Mouse (Mus musculus): ENCODE results near the gene Tjap1. TPM values are rescaled to one million over a fixed set of nuclear protein-coding genes. Genes with fewer than 3 reads are reported as not detected.
A peak's percentile ranks its signal among the peaks of the same experiment; 100 is the strongest.

Tjap1 gene
- total RNA-seq (2022): 10 to 100 TPM; 37.5 to 43.9 (median 42.3) TPM

DNA sequence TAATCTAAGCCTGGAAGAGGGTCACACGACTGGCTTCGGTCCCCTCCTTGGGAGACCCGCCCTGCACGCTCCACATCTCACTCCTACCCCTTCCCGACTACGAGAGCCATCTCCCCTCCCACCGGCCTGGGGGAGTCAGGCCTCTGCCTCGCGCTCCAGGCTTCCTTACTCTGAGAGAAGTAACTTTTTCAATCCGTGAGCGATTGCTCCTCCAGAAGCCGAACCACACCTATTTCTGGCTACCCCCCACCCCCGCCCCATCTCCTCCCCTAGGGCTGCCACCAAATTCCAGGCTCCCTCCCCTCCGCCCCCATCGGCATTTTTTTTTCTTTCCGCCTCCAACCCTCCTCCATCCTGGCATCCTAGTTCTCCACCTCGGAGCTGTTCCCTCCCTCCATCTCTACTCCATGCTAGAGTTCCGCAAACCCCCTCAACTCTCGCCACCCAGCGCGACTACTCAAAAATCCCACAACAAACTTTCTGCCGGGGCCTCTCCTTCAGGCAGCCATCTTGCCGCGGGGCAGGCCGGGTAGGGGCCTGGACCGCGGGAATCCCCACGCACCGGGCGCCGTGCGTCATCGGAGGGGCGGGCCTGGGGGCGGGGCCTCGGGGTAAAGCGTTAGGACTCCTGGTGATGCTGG, at the start of gene Tjap1:
Gene Tjap1, minus strand, starts transcription at position 544 of the 641 bp plus-strand sequence.
- DNase-seq (ENCODE audit: low spot score in 2 of 2): peak; percentile 62 to 73

DNA sequence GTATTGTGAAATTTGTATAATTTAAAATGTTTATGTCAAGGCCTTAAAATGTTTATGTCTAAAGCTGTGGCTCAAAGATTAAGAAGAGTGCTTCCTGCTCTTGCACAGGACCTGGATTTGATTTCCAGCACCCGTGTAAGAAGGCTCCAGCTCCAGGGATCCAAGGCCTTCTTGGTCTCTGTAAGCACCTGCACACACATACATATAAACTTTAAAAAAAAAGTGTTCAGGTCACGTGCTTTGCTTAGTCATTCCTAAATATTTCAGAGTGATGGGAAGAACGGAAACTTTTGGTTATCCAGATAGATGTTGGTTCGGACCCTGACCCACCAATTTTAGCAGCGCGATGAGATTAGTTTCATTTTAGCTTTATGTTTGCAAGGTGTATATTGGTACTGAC, 45.9 kb upstream of the Tjap1 start:
- no peak for DNase-seq (ENCODE audit: low spot score in 2 of 2)

DNA sequence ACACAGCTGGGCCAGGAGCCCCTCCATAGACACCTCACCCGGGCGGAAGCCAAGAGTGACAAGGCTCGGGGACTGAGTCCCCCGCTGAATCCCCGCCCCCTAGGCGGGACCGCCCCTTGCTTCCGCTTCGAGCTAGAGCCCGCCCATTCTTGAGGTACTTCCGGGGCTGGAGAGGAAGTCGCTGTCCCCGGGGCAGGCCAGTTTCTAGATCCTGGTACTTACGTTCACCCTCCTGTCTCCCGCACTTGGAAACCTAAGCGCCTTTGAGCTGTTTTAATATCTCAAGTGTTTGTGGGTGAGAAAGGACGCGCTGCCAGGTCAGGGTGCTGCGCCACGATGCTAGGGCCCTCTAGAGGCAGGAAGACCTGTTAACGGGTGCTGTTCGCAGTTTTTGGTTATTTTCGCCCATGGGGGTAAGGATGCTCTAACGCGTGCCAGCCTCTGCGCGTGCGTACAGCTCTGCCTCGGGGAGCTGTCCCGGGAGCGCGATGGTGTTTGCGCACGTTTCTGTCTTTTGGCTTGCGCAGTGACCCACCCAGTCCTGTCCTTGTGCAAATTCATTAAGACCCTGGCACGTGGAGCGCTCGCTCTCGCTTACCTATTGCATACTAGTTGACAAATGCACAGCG, 45.2 kb upstream of the Tjap1 start, which contains the start of gene Abcc10:
Gene Abcc10, minus strand, starts transcription at position 447 of the 629 bp plus-strand sequence.
- DNase-seq (ENCODE audit: low spot score in 2 of 2): peak; percentile 89 to 92

DNA sequence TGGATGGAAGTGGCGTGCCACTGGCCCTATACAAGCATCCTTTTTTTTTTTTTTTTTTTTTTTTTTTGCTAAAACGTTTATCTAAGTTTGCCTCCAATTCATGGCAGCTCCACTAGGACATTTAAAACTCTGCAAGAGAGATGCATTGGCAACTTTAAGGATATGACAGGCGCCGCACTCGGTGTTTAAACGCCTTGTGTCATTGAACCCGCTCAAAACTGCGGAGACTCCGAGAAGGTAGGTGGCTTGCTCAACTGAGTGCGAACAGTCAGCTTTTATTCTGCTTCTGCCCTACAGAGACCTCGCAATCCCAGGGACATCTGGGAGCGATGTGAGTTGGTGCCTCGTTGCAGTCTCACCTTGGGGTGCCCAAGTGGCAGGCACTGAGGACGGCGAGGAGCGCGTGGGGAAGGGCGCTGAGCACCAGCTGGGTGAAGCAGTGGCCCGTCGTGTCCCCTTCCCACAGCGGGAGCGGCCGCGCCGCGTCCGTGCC, 44.6 kb upstream of the Tjap1 start:
- no peak for DNase-seq (ENCODE audit: low spot score in 2 of 2)

DNA sequence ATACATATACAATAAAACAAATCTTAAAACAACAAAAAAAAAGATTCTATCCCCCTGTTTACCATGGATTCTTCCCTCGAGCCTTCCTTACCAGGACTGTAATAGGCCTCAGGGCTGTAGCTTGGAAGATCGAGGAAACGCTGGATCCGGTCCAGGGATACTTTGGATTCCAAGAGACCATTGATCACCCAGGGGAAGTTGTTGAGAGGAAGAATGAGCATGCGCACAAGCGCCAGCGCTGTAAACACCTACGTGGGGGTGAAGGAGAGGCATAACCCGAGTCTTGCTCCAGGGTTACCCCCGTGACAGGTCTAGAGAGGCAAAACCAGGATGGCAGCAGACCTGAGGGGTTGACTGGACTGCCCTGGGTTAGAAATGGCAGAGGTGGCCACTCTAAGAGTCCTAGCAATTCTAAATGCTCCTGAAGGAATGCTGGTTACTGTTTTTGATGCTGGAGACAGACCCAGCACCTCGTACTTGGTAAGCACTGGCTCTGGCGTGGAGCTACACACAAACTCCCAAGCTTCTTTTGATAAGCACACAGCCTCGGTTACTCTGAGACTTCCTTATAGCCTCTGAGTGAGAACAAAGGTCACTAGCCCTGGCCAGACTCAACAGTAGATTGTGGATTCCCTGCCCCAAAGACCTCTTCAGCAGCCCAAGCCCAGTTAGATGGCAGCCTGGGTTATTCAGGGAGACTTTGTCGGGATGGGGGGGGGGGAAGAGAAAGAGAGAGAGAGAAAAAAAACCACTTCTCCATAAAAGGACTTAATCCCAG, 39.4 kb upstream of the Tjap1 start:
- no peak for DNase-seq (ENCODE audit: low spot score in 2 of 2)

DNA sequence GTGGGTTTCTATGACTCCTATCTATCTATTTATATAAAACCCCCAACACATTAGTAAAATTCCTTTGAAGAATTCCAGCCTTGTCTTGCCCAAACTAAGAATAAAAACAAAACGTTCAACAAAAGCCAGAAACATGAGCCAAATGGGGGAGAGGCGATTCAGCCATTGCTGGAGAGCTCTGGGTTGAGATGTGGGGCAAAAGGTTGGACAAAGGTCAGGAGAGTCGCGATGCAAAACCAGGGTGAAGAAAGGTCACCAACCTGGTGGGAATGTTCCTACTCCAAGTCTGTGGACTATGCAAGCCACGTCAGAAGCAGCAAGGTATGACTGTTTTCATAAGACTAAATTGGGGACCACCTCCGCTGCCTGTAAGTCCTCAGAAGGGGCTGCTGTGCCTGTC, 37.7 kb upstream of the Tjap1 start:
- no peak for DNase-seq (ENCODE audit: low spot score in 2 of 2)

DNA sequence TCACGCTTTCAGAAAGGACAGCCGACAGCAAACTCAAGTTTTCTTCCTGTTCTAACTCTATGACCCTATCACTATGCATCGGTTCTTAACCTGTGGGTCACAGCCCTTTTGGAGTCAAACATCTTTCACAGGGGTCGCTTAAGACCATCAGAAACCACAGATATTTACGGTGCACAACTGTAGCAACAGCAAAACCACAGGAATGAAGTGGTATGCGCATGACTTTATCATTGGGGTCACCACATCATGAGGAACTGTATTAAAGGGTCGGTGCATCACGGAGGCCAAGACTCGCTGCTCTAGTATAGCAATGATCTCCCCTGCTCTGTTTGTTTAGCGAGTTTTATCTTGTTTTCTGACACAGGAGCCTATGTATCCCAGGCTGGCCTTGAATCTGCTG, 33.0 kb upstream of the Tjap1 start:
- no peak for DNase-seq (ENCODE audit: low spot score in 2 of 2)

DNA sequence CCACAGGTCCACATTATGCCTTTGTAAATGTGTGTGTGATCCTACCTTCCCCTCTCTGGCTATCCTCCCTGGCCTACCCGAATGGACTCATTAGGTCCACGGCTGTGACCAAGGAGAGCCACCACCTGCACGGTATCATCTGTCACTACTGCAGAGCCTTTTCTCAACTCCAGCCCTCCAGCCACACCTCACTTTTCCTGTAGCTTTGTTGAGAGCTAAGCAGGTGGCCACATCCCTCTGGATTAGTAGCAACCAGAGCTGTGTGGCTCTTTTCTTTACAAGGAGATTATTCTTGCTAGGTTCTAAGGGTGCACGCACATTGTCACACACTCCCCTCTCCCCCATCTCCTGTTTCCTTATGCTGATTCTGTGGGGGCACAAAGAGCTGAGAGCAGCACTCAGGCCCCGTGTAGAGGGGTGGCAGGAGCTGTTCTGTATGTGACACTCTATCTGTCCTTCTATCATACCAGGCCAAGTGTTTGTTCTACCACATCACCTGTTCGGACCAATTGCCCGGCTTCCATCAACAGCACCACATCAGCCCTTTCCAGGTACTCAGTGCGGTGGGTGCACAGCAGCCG, 30.4 kb upstream of the Tjap1 start:
- DNase-seq (ENCODE audit: low spot score in 2 of 2): no peak

DNA sequence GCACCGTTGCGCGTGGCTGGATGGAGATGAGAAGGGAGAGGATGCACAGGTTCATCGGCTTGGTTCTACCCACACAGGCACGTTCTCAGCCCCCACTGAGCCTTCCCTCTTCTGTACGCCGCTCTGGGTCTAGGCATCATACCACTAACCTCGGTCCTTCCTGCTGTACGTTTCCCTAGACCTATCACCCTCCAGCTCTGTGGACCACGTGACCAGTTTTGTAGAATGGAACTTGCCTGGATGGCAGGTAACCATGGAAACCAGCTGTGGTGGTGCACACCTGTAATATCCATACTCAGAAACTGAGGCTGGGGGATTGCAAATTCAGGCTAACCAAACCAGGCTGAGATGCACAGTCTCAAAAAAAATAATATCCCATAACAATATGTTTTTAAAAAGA, 27.7 kb upstream of the Tjap1 start:
- no peak for DNase-seq (ENCODE audit: low spot score in 2 of 2)

DNA sequence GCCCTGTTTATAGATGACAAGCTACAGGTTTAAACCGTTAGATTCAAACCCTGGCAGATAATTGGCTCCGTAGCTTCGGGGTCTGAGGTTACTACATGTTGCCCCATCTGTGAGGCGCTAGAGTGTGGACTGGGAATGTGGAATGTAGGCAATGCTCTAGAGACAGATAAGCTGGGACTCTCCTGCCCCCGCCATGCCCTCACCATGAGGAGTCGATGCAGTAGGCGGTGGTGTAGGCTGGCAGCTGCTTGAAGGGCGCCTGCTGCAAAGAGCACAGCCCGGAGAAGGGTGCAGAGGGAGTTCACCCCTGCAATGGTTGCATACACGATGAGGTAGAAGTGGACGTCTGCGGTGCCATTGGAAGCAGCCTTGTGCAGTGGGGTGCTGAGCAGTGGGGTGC, 27.0 kb upstream of the Tjap1 start:
- DNase-seq (ENCODE audit: low spot score in 2 of 2): no peak

DNA sequence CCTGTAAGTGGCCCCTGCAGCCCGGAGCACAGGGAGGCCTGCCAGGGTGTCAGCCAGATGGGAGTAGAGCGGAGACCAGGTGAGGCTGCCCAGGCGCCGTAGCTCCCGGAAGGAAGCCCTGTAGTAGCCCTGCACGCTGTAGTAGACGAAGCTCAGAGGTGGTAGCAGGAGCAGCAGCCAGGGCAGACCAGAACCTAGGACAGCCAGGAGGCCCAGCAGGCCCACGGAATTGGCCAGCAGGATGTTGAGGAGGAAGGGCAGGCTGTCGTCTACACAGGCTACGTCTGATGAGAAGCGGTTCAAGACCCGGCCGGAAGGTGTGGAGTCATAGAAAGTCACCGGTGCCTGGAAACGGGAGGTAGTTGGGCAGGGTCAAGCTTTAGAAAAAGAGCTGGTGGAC, 24.1 kb upstream of the Tjap1 start:
- DNase-seq (ENCODE audit: low spot score in 2 of 2): no peak

DNA sequence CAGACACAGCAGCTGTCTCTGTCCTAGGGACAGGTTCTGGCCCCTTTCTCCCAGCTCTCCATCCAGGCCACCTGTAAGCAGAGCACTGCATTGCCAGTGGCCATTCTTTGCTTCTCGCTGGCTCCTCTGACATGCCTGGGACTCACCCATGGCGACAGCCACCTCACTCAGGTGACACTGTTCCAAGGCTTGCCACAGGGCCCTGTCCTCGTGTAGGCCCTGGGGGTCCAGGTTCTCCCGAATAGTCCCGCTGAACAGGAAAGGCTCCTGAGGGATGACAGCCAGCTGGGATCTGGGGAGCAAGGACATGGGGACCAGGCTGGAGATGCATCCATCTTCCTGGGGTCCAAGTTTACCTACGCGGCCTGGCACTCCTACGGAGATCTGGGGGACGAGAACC, 21.4 kb upstream of the Tjap1 start:
- no peak for DNase-seq (ENCODE audit: low spot score in 2 of 2)

DNA sequence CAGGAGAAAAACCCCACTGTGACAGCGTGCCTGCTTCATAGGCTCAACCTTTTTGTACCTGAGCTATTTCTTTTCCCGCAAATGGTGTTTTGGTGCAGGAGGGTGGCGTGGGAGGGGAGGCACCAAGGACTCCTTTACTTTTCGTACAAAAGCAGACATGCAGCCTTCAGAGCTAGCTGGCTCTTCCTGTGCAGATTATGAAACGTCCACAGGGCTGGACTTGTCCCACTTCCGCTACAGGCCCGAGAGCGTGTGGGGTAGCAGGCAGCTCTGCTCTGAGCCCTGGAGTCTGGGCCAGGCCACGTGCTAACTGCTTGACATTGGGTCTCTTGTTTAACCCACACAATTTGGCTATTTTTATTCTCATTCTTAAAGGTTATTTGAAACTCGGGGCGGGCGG, 19.1 kb upstream of the Tjap1 start:
- peak in 1 of 2 experiments; percentile 43 for DNase-seq (ENCODE audit: low spot score in 2 of 2)

DNA sequence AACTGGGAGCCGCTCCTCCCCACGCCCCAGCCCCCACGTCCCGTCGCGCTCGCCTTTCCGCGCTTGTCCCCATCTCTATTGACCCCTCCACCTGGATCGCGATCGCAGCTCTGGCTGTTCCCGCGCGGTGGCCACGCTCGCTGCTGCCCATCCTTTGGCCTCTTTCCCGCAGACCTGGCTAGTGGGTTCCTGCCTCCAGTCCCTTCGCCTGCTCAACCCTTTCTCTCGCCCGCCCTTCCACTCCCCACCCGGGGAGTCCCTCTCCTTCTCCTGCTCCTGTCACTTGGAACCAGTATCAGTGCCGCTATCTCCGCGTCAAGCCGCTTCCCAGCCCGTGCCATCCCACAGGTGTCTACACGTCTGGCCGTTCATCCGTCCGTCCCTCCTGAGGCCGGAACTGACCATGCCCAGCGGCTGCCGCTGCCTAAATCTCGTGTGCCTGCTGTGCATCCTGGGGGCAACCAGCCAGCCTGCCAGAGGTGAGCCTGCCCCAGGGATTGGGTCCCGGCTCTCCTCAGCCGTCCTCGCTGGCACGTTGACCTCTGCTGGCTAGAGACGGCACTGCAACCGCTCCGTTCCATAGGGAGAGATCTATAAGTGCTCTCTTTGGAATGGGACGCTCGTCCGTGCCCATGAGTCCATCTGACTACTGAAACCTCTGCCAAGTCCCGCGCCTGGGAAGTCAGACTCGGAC, 15.5 kb upstream of the Tjap1 start:
- peak; percentile 75 to 93 for DNase-seq (ENCODE audit: low spot score in 2 of 2)

DNA sequence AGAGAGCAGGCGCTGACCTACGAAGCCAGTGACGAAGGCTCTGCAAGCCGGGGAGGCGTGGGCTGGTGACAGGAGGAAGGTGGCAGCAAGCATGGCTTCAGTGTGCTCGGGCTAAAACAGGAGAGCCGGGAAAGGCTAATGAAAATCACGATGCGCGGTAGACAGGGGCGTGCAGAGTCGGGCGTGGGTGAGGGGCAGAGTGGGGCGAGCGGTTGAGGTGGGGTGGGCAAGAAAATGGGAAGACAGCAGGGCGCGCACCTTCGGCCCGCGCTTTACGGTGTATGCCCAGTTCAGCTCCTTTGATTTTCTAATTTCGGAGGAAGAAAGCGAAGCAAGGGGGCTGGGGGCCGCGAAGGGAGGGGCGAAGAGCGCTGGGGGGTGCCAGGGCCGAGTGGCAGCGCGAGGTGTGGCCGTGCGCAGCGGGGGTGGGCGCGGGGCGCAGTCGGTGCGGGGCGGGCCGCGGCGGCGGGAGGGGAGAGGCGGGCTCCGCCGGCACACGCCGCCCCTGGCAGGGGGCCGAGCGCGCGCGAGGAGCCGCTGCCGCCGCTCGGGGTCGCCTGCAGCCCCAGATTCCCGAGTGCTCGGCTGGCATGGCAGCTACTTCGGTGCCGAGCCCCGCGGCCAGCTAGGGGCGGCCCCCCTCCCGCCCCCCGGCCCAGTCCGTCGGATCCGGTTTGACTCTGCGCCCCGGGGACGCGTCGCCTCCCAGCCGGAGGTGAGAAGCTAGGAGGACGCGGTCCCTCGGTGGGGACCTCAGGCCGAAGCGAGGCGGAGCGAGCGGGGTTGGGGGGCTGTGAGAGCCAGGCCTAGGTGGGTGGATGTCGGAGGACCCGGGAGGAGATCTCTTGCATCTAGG, 14.8 kb upstream of the Tjap1 start, which contains the start of gene Dlk2:
Gene Dlk2, plus strand, starts transcription at position 58 of the 856 bp plus-strand sequence.
- peak in 1 of 2 experiments; percentile 65 for DNase-seq (ENCODE audit: low spot score in 2 of 2)

DNA sequence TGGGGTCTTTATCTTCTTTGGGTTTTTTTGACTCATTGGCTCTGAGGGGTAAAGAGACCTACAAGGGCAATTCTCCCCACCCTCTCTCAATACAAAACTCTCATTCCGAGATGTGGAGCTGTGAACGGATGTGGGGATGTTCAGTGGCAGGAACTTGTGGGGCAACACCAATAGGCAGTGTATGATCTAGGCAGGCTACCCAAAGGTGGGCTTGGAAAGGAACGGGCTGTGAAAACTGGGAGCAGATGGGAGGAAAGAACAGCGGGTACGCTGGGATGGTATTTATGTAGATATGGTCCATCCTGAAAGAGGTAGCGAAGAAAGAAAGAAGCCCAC, 14.2 kb upstream of the Tjap1 start:
- no peak for DNase-seq (ENCODE audit: low spot score in 2 of 2)

DNA sequence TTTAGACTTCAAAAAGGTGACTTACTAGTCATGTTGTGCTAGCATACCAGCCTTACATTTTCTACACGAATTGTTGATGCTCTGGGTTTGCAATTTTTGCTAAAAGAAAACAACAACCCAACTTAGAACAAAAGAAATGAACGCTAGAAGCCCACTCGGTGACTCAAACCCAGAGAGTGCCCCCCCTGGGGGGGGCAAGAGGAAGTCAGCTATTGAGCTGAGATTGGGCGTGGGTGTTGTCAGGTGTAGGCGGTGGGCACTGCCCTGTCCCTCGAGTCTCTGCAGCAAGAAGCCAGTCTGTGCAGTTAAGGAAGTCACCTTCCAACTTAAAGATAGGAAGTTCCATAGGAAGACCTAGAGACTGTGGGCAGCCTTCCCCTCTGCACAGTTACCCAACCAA, 13.8 kb upstream of the Tjap1 start:
- DNase-seq (ENCODE audit: low spot score in 2 of 2): no peak

DNA sequence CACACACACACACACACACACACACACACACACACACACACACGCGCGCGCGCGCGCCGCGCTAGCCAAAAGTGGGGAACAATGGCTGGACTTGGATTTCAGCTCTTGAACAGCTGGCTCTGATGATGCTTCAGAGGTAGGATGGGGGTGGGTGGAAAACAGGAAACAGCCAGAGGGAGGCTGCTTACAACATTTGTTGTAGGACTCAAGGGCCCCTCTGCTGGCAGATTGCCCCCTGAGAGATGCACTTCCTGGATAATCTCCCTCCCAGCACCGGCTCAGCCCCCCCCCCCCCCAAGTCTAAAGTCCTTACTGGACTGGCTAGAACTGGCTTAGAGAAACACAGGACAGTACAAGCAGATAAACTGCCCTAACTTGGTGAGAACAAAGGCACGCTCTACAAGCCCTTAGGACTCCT, 4.9 kb upstream of the Tjap1 start:
- no peak for DNase-seq (ENCODE audit: low spot score in 2 of 2)

DNA sequence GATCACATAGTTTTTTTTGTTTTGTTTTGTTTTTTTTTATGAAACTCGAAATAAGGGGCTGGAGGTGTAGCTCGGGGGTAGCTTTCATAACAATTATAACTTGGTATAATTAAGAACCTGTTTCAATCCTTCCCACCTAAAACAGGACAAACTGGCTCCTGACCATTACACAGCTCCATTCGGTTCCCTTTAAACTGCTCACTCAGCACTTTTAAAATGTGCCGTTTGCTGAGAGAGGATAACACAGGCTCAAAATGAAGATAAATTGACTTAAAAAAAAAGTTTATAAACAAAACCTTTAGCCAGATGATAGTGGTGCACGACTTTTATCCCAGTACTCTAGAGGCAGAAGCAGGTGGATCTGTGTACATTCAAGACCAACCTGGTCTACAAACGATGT, 2.6 kb upstream of the Tjap1 start:
- DNase-seq (ENCODE audit: low spot score in 2 of 2): no peak

DNA sequence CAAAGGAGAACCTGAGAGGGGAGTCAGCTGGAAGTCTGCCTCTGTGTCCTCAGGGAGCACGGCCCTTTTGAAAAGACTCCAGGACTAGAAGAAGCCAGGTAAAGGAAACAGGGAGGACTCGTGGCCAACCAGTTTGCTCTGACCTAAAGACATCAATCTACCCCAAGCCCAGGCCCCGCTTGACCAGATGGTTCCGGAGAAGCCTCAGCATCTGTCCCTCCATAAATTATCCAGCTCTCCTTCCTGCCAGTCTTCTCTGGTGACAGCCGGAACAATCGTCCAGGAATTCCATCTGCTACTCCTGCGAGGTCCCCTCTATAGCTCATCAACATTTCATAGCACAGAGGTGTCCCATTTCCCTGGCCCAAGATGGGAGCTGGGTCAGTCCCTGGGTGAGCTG, 1.8 kb upstream of the Tjap1 start:
- no peak for DNase-seq (ENCODE audit: low spot score in 2 of 2)

Measured in left cerebral cortex, adult 8-10 months (tissue).